Mouse (Mus musculus) layer of hippocampus, adult 6 months (tissue): ENCODE measurements around the gene Gimap5. TPM values are rescaled to one million over a fixed set of nuclear protein-coding genes. Genes with fewer than 3 reads are reported as not detected.

Experiments used
- long read RNA-seq, 2 experiments: library from polyadenylated mRNA; unstranded; transcript quantifications; one replicate each; pipeline ENCODE4 v2.0.0; 2019 to 2020
- polyA plus RNA-seq: library from polyadenylated mRNA; unstranded; fragments of <200 nt; fragmentation: Nextera tagmentation; gene quantifications from 2 replicates; pipeline ENCODE4 v1.2.3, GENCODE M21; 2021

The Gimap5 gene
- polyA plus RNA-seq, result 0.60 and 0.82 TPM in 2 replicates
- long read RNA-seq, experiment 1, partial matches to known transcripts, result 0 of 2 reads
- long read RNA-seq, experiment 1, other reads (novel, unspliced or antisense), result 0 of 2 reads
- long read RNA-seq, experiment 2, partial matches to known transcripts, result 0 of 2 reads
- long read RNA-seq, experiment 2, other reads (novel, unspliced or antisense), result 0 of 2 reads

GRCm38 (mm10) chr6:48745959-48746889 lies at the start of gene Gimap5:
TSS of gene Gimap5 (plus strand) at chr6:48746197.

GRCm38 (mm10) chr6:48718455-48718854 lies 27.5 kb upstream of the Gimap5 start, which contains the start of the genes Gm28053 and Gimap7:
TSS of gene Gm28053 (plus strand) at chr6:48718607.
TSS of gene Gimap7 (plus strand) at chr6:48718621.

GRCm38 (mm10) chr6:48738961-48739779 lies 6.8 kb upstream of the Gimap5 start, which contains the start of gene Gimap1:
TSS of gene Gimap1 (plus strand) at chr6:48739054.

DNA sequence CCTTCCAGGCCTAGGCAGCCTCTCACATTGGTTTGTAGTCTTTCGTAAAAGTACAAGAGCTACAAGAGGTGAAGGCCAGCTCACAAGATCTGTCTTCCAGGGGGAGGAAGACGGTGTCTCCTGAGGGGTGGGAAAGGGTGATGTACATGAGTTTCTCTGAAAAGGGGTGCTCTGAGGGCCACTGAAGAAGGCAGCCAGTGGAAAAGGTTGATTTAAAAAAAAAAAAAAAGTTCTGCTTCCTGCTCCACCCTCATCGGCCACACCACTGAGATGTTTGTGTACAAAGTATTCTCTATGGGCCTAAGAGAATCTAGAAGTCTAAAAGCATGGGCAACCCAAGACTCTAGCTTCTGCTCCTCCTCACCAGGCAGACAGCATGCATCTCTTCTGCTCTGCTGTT lies 24.7 kb downstream of the Gimap5 start, which contains the start of gene Gimap3:
Gimap3 (minus strand) TSS at position 156 of the 400 bp plus-strand sequence.

Other genes starting within 250 kb of the Gimap5 start
- 721 and 840 TPM in 2 replicates for gene Atp6v0e2, start 208.6 kb upstream of the Gimap5 start, polyA plus RNA-seq
- 30.6 and 38.0 TPM in 2 replicates for gene Lrrc61, start 191.4 kb upstream of the Gimap5 start, polyA plus RNA-seq
- gene Rarres2, start 173.4 kb upstream of the Gimap5 start, polyA plus RNA-seq, result 55.9 and 70.3 TPM in 2 replicates
- not detected in 2 replicates for gene Gm45021, start 156.6 kb upstream of the Gimap5 start, polyA plus RNA-seq
- 18.9 and 20.9 TPM in 2 replicates for gene Repin1, start 152.3 kb upstream of the Gimap5 start, polyA plus RNA-seq
- gene Gm44965, start 152.3 kb upstream of the Gimap5 start, polyA plus RNA-seq, result not detected in 2 replicates
- 5.7 and 6.3 TPM in 2 replicates for gene Zfp775, start 144.1 kb upstream of the Gimap5 start, polyA plus RNA-seq
- 9.4 and 11.7 TPM in 2 replicates for gene AI854703, start 119.4 kb upstream of the Gimap5 start, polyA plus RNA-seq
- gene Gimap8, start 99.0 kb upstream of the Gimap5 start, polyA plus RNA-seq, result 0.09 TPM in 1 of 2 replicates, not detected in the other
- gene Gimap9, start 70.1 kb upstream of the Gimap5 start, polyA plus RNA-seq, result 0.26 and 0.59 TPM in 2 replicates
- 0.21 TPM in 1 of 2 replicates, not detected in the other for gene Gimap4, start 61.6 kb upstream of the Gimap5 start, polyA plus RNA-seq
- gene Gimap6, start 38.0 kb upstream of the Gimap5 start, polyA plus RNA-seq, result 2.7 and 3.0 TPM in 2 replicates
- 0.83 TPM in 1 of 2 replicates, not detected in the other for gene Gm28053, start 27.6 kb upstream of the Gimap5 start, polyA plus RNA-seq
- 0.11 TPM in 1 of 2 replicates, not detected in the other for gene Gimap7, start 27.6 kb upstream of the Gimap5 start, polyA plus RNA-seq
- 2.5 and 3.3 TPM in 2 replicates for gene Gimap1, start 7.1 kb upstream of the Gimap5 start, polyA plus RNA-seq
- gene Gimap3, start 24.7 kb downstream of the Gimap5 start, polyA plus RNA-seq, result 0.06 TPM in 1 of 2 replicates, not detected in the other
- gene Tmem176a, start 94.7 kb downstream of the Gimap5 start, polyA plus RNA-seq, result 59.6 and 66.9 TPM in 2 replicates
- 94.2 and 95.1 TPM in 2 replicates for gene Tmem176b, start 95.3 kb downstream of the Gimap5 start, polyA plus RNA-seq
- 0.20 and 0.40 TPM in 2 replicates for gene Aoc1, start 126.7 kb downstream of the Gimap5 start, polyA plus RNA-seq
- gene 1600015I10Rik, start 183.7 kb downstream of the Gimap5 start, polyA plus RNA-seq, result not detected in 2 replicates
- gene Doxl2, start 228.8 kb downstream of the Gimap5 start, polyA plus RNA-seq, result not detected in 2 replicates
- not detected in 2 replicates for gene Svs1, start 240.7 kb downstream of the Gimap5 start, polyA plus RNA-seq